Mouse (Mus musculus) midbrain, embryonic 12.5 days (tissue): Measurements from ENCODE around the gene Dagla. TPM values are rescaled to one million over a fixed set of nuclear protein-coding genes. Genes with fewer than 3 reads are reported as not detected.

Experiments
- ATAC-seq: fragments of 200-750 bp; cut with Nextera tagmentation; 2 replicates; pipeline ENCODE4 v1.8.0; 2017; ENCODE audit warnings: low read depth, moderate TSS enrichment, moderate library complexity; ENCODE audit not compliant: low FRiP score
- H3K27ac ChIP-seq: fragments of 300-500 bp; sonication (generic); replicated peaks from 2 replicates; pipeline ENCODE4 v1.5.1; 2016; ENCODE audit warnings: mild to moderate bottlenecking
- H3K27me3 ChIP-seq: fragments of 300-500 bp; sonication (generic); 2 replicates; pipeline ENCODE4 v1.6.1; 2016; ENCODE audit warnings: mild to moderate bottlenecking
- H3K36me3 ChIP-seq: fragments of 300-500 bp; sonication (generic); 2 replicates; pipeline ENCODE4 v1.6.1; 2016
- H3K4me1 ChIP-seq: fragments of 300-500 bp; sonication (generic); 2 replicates; pipeline ENCODE4 v1.6.1; 2016
- H3K4me2 ChIP-seq: fragments of 300-500 bp; sonication (generic); replicated peaks from 2 replicates; pipeline ENCODE4 v1.6.1; 2016; ENCODE audit warnings: mild to moderate bottlenecking, moderate library complexity
- H3K4me3 ChIP-seq: fragments of 300-500 bp; sonication (generic); 2 replicates; pipeline ENCODE4 v1.5.1; 2016; ENCODE audit warnings: mild to moderate bottlenecking
- H3K9ac ChIP-seq: fragments of 300-500 bp; sonication (generic); replicated peaks from 2 replicates; pipeline ENCODE4 v1.6.1; 2016; ENCODE audit warnings: mild to moderate bottlenecking, moderate library complexity
- H3K9me3 ChIP-seq: fragments of 300-500 bp; sonication (generic); 2 replicates; pipeline ENCODE4 v1.6.1; 2016; ENCODE audit warnings: mild to moderate bottlenecking
- WGBS: fragments of 180-500 bp; shearing (Covaris S2); methylation state at CpG from one replicate; pipeline ENCODE4 v1.1.7; 2016; 5-methylcytosine and 5-hydroxymethylcytosine counted together
- polyA plus RNA-seq: library from polyadenylated mRNA; unstranded; fragments of >200 nt; fragmentation: Nextera tagmentation; extraction: Ambion mirVana; gene quantifications from 2 replicates; pipeline ENCODE4 v1.2.1, GENCODE M21; 2016

Gene Dagla
- polyA plus RNA-seq, 1 experiment from 2014 or later: 4.4 TPM

DNA sequence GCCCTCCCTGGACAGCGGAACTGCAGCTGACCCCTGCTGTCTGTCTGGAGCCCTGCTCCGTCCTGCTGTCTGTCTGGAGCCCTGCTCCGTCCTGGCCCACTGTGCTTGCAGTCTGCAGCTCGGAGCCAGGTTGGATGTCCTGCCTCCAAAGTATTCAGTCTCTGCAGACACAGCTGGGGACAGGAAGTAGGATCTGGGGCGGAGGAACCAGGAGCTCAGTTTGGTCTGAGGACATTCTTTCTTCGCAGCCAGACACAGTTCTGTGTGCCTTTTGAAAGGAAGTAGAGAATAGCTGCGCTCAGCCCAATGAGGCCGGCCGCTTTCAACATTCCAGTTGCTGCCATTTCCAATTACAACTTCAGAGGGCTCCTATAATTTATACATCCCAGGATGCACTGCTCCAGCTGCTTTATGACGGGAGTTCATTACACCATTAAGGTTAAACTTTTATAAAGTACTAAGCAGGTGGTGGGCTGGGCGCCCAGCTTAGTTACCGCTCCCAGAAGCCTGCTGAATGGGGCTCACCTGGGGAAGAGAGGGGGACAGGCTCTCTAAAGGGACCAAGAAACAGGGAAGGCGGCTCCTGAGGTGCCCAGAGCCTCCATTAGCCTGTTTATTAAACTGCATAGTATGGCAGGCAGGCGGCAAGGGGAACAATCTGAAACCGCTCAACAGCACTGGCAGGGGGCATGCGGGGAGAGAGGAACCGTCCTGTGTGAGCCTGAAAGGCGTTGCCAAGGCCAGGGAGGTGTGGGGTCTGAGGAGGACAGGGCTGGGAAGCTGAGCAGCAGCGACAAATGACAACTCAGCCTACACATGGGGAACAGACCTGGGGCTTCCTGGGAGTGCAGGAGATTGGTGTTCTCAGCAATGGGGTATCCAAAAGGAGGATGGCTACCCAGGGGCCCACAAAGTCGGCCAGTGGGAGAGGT is 9.8 kb downstream of the Dagla start:
- no peak for ATAC-seq
- H3K4me1 ChIP-seq: peaks cover 29% of the 10 kb centered on the region
- no peaks in the 10 kb centered on the region for H3K36me3 ChIP-seq
- H3K27me3 ChIP-seq: 0 out of 2 replicates have a peak, but pooled peaks cover 2% of the 10 kb centered on the region
- H3K9ac ChIP-seq: no peak overlapping the region
- H3K4me2 ChIP-seq: no peak overlapping the region
- H3K27ac ChIP-seq: peak overlapping the region; percentile 25; the same call in 1 of the 2 replicates
- 49% methylated on average over 20 of the region's 20 CpGs for WGBS
- H3K9me3 ChIP-seq: no peaks in the 10 kb centered on the region
- H3K4me3 ChIP-seq: no peak overlapping the region

GRCm38 (mm10) chr19:10293987-10294386 is 10.7 kb downstream of the Dagla start:
- Histone ChIP-seq H3K4me2 (no peak overlapping the region), H3K27me3 (0 out of 2 replicates have a peak, but pooled peaks cover 2% of the 10 kb centered on the region), H3K9me3 (no peaks in the 10 kb centered on the region), H3K27ac (no peak overlapping the region), H3K4me1 (peaks cover 29% of the 10 kb centered on the region), H3K9ac (no peak overlapping the region), H3K36me3 (no peaks in the 10 kb centered on the region), H3K4me3 (no peak overlapping the region)
- no peak for ATAC-seq
- WGBS: 87% methylated on average over 5 of the region's 5 CpGs

GRCm38 (mm10) chr19:10291896-10292490 is 12.7 kb downstream of the Dagla start:
- ATAC-seq: no peak
- no peaks in the 10 kb centered on the region for H3K36me3 ChIP-seq
- H3K4me1 ChIP-seq: peaks cover 24% of the 10 kb centered on the region
- no peak overlapping the region for H3K9ac ChIP-seq
- no peaks in the 10 kb centered on the region for H3K9me3 ChIP-seq
- H3K4me3 ChIP-seq: no peak overlapping the region
- 77% methylated on average over 9 of the region's 9 CpGs for WGBS
- no peak overlapping the region for H3K27ac ChIP-seq
- no peaks in the 10 kb centered on the region for H3K27me3 ChIP-seq
- H3K4me2 ChIP-seq: no peak overlapping the region

GRCm38 (mm10) chr19:10290153-10290945 is 14.3 kb downstream of the Dagla start:
- H3K4me1 ChIP-seq: peaks cover 15% of the 10 kb centered on the region
- no peak for ATAC-seq
- WGBS: 71% methylated on average over 16 of the region's 16 CpGs
- H3K36me3 ChIP-seq: no peaks in the 10 kb centered on the region
- no peak overlapping the region for H3K4me2 ChIP-seq
- no peaks in the 10 kb centered on the region for H3K9me3 ChIP-seq
- no peak overlapping the region for H3K9ac ChIP-seq
- H3K27ac ChIP-seq: no peak overlapping the region
- H3K27me3 ChIP-seq: no peaks in the 10 kb centered on the region
- no peak overlapping the region for H3K4me3 ChIP-seq

- H3K9ac ChIP-seq: no peak overlapping the region
- peaks cover 8% of the 10 kb centered on the region for H3K4me1 ChIP-seq
- no peak for ATAC-seq
- no peak overlapping the region for H3K27ac ChIP-seq
- no peak overlapping the region for H3K4me3 ChIP-seq
- H3K36me3 ChIP-seq: no peaks in the 10 kb centered on the region
- no peak overlapping the region for H3K4me2 ChIP-seq
- no peaks in the 10 kb centered on the region for H3K9me3 ChIP-seq
- 76% methylated on average over 4 of the region's 4 CpGs for WGBS
- no peaks in the 10 kb centered on the region for H3K27me3 ChIP-seq
These were observed 15.0 kb downstream of the Dagla start for GRCm38 (mm10) chr19:10289609-10290150.

- Histone ChIP-seq H3K27me3 (no peaks in the 10 kb centered on the region), H3K9me3 (no peaks in the 10 kb centered on the region), H3K27ac (no peak overlapping the region), H3K36me3 (no peaks in the 10 kb centered on the region), H3K9ac (0 out of 2 replicates have a peak overlapping the region, but pooled peaks have one; percentile 6), H3K4me2 (no peak overlapping the region), H3K4me3 (no peak overlapping the region), H3K4me1 (0 out of 2 replicates have a peak, but pooled peaks cover 3% of the 10 kb centered on the region)
- no peak for ATAC-seq
- 91% methylated on average over 8 of the region's 8 CpGs for WGBS
These were observed 16.3 kb downstream of the Dagla start for GRCm38 (mm10) chr19:10288125-10289040.

DNA sequence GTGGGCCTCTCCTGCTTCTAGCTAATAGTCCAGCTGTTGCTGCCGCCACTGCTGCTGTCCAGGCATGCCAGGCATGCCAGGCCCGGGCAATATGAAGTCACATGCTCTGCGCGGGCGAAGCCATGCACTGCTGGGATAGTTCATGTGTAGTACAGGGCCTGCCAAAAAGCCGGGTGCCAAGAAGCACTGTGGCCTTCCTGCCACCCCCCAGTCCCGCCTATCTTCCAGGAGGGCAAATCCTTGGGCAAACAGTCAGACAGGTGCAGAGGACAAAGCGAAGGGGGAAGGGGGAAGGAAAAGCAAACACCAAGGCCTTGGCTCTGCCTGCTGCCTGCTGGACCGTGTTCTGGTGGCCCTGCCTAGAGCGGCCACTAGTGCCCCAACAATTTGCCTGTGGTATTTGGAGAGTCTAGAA is 18.2 kb downstream of the Dagla start:
- H3K9ac ChIP-seq: 0 out of 2 replicates have a peak overlapping the region, but pooled peaks have one; percentile 15

DNA sequence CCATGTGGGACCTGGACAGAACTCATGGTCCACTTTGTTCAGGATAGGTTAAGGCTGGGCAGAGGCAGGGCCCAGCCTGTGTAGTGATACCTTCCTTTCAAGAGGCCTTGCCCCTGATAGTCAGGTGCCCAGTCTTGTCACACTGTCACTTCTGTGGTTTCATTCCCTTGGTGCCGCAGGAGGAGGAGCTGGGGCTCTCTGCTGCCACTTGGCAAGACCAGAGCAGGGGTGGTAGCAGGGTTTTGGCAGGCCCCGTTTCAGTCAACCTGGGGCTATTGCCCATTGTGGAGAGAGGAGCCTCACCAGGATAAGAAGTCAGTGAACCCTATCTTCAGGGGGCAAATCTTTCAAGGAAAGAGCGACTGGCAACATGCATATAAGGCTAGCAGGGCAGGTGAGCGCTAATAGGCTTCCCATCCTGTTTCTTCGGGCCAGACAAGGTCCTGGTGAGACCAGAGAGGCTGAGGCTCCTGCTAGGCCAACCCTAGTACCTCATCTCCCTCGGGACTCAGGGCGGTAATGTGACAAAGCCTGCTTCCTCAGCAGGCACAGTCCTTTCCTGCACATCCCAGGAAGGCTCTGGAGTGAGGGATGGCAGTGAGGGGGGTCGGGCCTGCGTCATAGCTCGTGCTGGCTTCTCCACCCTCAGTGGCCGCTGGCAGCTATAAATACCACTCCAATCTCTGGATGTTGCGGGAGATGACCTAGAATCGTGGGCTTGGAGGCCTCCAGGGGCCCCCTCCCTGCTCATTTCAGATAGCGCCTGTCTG is 23.7 kb downstream of the Dagla start:
- Histone ChIP-seq H3K4me2 (no peak overlapping the region), H3K9ac (no peak overlapping the region), H3K4me3 (no peak overlapping the region), H3K4me1 (peaks cover 30% of the 10 kb centered on the region), H3K9me3 (no peaks in the 10 kb centered on the region), H3K27me3 (peaks cover 44% of the 10 kb centered on the region), H3K36me3 (no peaks in the 10 kb centered on the region), H3K27ac (no peak overlapping the region)
- ATAC-seq: no peak
- WGBS: 79% methylated on average over 14 of the region's 14 CpGs

More for the DNA sequence above, 18.2 kb downstream of the Dagla start:
- H3K4me2 ChIP-seq: no peak overlapping the region
- no peak for ATAC-seq
- H3K4me1 ChIP-seq: 0 out of 2 replicates have a peak, but pooled peaks cover 3% of the 10 kb centered on the region
- 0 out of 2 replicates have a peak, but pooled peaks cover 7% of the 10 kb centered on the region for H3K27me3 ChIP-seq
- H3K27ac ChIP-seq: no peak overlapping the region
- 73% methylated on average over 10 of the region's 10 CpGs for WGBS
- no peaks in the 10 kb centered on the region for H3K9me3 ChIP-seq
- no peak overlapping the region for H3K4me3 ChIP-seq
- no peaks in the 10 kb centered on the region for H3K36me3 ChIP-seq

DNA sequence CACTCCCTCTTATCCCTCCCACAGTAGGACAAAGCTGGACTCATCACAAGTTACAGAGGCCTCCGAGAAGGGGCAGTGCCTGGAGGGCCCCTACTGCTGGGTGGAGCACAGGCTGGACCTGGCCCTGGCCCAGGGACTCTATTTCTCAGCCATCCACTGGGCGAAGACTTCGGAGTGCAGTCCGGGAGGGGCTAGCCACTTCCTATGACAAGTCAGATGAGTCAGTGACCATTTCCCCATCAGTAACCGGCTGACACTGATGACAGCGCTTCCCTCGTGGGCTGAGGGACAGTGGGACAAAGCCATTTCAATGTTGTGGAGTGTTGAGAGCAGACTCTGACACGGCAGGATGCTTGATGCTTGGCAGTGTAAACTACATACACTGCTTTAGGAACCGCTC is 25.0 kb downstream of the Dagla start:
- Histone ChIP-seq H3K36me3 (no peaks in the 10 kb centered on the region), H3K4me1 (peaks cover 30% of the 10 kb centered on the region), H3K27ac (no peak overlapping the region), H3K9me3 (no peaks in the 10 kb centered on the region), H3K4me3 (no peak overlapping the region), H3K4me2 (no peak overlapping the region), H3K9ac (no peak overlapping the region), H3K27me3 (peaks cover 52% of the 10 kb centered on the region)
- ATAC-seq: no peak
- 84% methylated on average over 9 of the region's 9 CpGs for WGBS

DNA sequence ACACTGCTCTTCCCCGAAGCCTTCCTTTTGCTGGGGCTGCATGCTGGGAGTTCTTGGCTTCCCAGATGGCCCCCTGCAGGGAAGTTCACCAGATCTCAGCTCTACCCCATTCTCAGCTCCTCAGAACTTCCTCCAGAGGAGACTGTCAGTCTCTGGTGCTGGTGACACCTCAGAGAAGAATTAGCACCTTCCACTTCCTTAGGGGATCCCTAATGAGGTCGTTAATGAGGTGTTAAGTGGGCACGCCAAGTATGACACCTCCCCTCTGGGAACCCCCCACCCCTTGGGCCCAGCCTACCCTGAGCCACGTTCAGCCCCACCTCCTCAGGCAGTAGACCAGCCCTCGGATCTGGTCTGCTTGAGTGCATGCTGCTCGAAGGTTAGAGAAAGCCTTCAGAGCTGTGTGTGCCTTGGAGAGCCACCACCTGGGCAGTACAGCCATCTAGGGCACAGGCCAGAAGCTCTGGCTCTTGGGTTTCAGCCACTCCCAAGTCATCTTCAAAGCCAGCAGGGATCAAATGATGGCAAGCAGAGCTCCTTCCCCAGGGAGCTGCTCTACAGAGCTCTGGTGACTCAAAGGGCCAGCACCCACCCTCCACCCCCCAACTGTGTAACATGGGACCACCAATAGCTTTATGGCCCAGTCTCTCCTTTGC is 25.9 kb downstream of the Dagla start:
- Histone ChIP-seq H3K9me3 (no peaks in the 10 kb centered on the region), H3K4me3 (no peak overlapping the region), H3K9ac (no peak overlapping the region), H3K4me1 (peaks cover 36% of the 10 kb centered on the region), H3K27ac (no peak overlapping the region), H3K36me3 (no peaks in the 10 kb centered on the region), H3K4me2 (no peak overlapping the region), H3K27me3 (peaks cover 52% of the 10 kb centered on the region)
- WGBS: 38% methylated on average over 6 of the region's 6 CpGs
- ATAC-seq: no peak
